8 mouse cellular contexts compared by ENCODE assay signal in the genomic region with DNA sequence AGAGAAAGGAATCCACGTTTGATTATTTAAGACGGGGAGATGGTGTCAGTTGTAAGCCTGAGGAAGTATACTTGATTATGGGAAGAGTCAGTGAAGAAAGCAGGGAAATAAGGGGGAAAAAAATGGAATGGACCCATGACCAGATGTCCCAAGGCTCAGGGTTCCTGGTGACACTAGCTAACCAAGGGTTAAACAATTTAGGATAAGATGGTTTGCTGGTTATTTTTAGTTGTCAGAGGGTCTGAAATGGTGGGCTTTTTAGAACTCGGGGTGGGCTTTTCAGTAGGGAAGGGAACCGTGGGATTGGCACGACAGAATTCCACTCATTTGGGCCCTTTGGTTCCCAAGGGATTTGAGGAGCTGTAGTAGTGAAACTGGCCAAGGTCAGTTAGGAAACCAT. TPM values are rescaled to one million over a fixed set of nuclear protein-coding genes. Genes with fewer than 3 reads are reported as not detected.
DNase-seq lines count a peak whose midpoint lies in the region; ATAC-seq lines count a peak whose summit lies in the region.

No protein-coding gene starts in this region.

- no peaks in the 10 kb centered on the region for H3K27me3 ChIP-seq in lung, embryonic 15.5 days
- no peaks in the 10 kb centered on the region for H3K27me3 ChIP-seq in embryonic facial prominence, embryonic 14.5 days (replicated peaks; ENCODE audit: control insufficient read depth, insufficient read depth, low read length)
- H3K27me3 ChIP-seq in intestine, embryonic 15.5 days (replicated peaks), result no peaks in the 10 kb centered on the region
- no peaks in the 10 kb centered on the region for H3K27me3 ChIP-seq in neural tube, embryonic 15.5 days (replicated peaks)

- H3K9ac ChIP-seq in lung, embryonic 15.5 days, result peak overlapping the region; percentile 95
- peak overlapping the region; percentile 98 for H3K9ac ChIP-seq in embryonic facial prominence, embryonic 14.5 days (ENCODE audit: low read depth, low read length)
- peak overlapping the region; percentile 98 for H3K9ac ChIP-seq in intestine, embryonic 15.5 days
- H3K9ac ChIP-seq in neural tube, embryonic 15.5 days (replicated peaks), result peak overlapping the region; percentile 98

- no peaks in the 10 kb centered on the region for H3K9me3 ChIP-seq in lung, embryonic 15.5 days
- H3K9me3 ChIP-seq in embryonic facial prominence, embryonic 14.5 days (ENCODE audit: control insufficient read depth, low read length), result no peaks in the 10 kb centered on the region
- H3K9me3 ChIP-seq in intestine, embryonic 15.5 days, result no peaks in the 10 kb centered on the region
- H3K9me3 ChIP-seq in neural tube, embryonic 15.5 days (replicated peaks), result no peaks in the 10 kb centered on the region

- H3K4me1 ChIP-seq in lung, embryonic 15.5 days, result peaks cover 65% of the 10 kb centered on the region
- H3K4me1 ChIP-seq in embryonic facial prominence, embryonic 14.5 days (ENCODE audit: control insufficient read depth, insufficient read depth, low read length), result peaks cover 30% of the 10 kb centered on the region
- peaks cover 36% of the 10 kb centered on the region for H3K4me1 ChIP-seq in intestine, embryonic 15.5 days (replicated peaks)
- peaks cover 53% of the 10 kb centered on the region for H3K4me1 ChIP-seq in neural tube, embryonic 15.5 days

- DNase-seq in lung, postnatal 36 days, result no peak
- no peak for DNase-seq in embryonic facial prominence, embryonic 14.5 days (ENCODE audit: low spot score)
- DNase-seq in adrenal gland, adult 2 months, result no peak
- DNase-seq in right cerebral cortex, adult 2 months (ENCODE audit: low spot score in 2 of 2), result no peak

- no peak for ATAC-seq in lung, embryonic 15.5 days (ENCODE audit: borderline replicate concordance, extremely low read depth, low FRiP score, low TSS enrichment)
- ATAC-seq in embryonic facial prominence, embryonic 14.5 days (ENCODE audit: low read depth), result no peak
- no peak for ATAC-seq in intestine, embryonic 15.5 days
- no peak for ATAC-seq in neural tube, embryonic 15.5 days (ENCODE audit: low FRiP score)
- ATAC-seq in CD4-positive, CD25-positive, alpha-beta regulatory T cell, adult 4 months, result no peak

- peak overlapping the region; percentile 71 for H3K4me2 ChIP-seq in lung, embryonic 15.5 days
- H3K4me2 ChIP-seq in embryonic facial prominence, embryonic 14.5 days (ENCODE audit: low read depth, low read length), result peak overlapping the region; percentile 70
- H3K4me2 ChIP-seq in intestine, embryonic 15.5 days (replicated peaks), result peak overlapping the region; percentile 70
- peak overlapping the region; percentile 77 for H3K4me2 ChIP-seq in neural tube, embryonic 15.5 days

- under 1% methylated on average over 5 of the region's 5 CpGs for WGBS in lung, embryonic 15.5 days
- WGBS in embryonic facial prominence, embryonic 14.5 days, result 2% methylated on average over 5 of the region's 5 CpGs
- WGBS in intestine, embryonic 15.5 days, result 1% methylated on average over 5 of the region's 5 CpGs
- WGBS in neural tube, embryonic 15.5 days, result 2% methylated on average over 5 of the region's 5 CpGs

- peak overlapping the region; percentile 95 for H3K27ac ChIP-seq in lung, embryonic 15.5 days
- peak overlapping the region; percentile 89 for H3K27ac ChIP-seq in embryonic facial prominence, embryonic 14.5 days (replicated peaks; ENCODE audit: low read depth, low read length)
- H3K27ac ChIP-seq in intestine, embryonic 15.5 days, result peak overlapping the region; percentile 94
- H3K27ac ChIP-seq in neural tube, embryonic 15.5 days (replicated peaks), result peak overlapping the region; percentile 91

- H3K36me3 ChIP-seq in lung, embryonic 15.5 days, result no peaks in the 10 kb centered on the region; the same call in 1 of the 2 replicates
- no peaks in the 10 kb centered on the region; the same call in 1 of the 2 replicates for H3K36me3 ChIP-seq in embryonic facial prominence, embryonic 14.5 days (ENCODE audit: control insufficient read depth, insufficient read depth, low read length)
- H3K36me3 ChIP-seq in intestine, embryonic 15.5 days, result no peaks in the 10 kb centered on the region
- H3K36me3 ChIP-seq in neural tube, embryonic 15.5 days, result no peaks in the 10 kb centered on the region

- H3K4me3 ChIP-seq in lung, embryonic 15.5 days, result peak overlapping the region; percentile 99
- H3K4me3 ChIP-seq in embryonic facial prominence, embryonic 14.5 days (ENCODE audit: low read depth, low read length), result peak overlapping the region; percentile 97
- peak overlapping the region; percentile 95 for H3K4me3 ChIP-seq in intestine, embryonic 15.5 days (replicated peaks)
- peak overlapping the region; percentile 97 for H3K4me3 ChIP-seq in neural tube, embryonic 15.5 days (replicated peaks)

RNA-seq across cellular contexts. Expression of a gene that starts 1.0 kb away (rescaled TPM):
- polyA plus RNA-seq in lung, embryonic 15.5 days (2015; fragmentation: Nextera tagmentation; extraction: Ambion mirVana), result 12.8 TPM in 2 replicates
- polyA plus RNA-seq in embryonic facial prominence, embryonic 14.5 days (2014; fragmentation: Nextera tagmentation; extraction: Ambion mirVana), result 11.5 and 13.4 TPM in 2 replicates
- polyA plus RNA-seq in intestine, embryonic 15.5 days (2015; fragmentation: Nextera tagmentation; extraction: Ambion mirVana), result 12.4 and 13.2 TPM in 2 replicates
- 9.5 and 9.9 TPM in 2 replicates for polyA plus RNA-seq in neural tube, embryonic 15.5 days (2015; fragmentation: Nextera tagmentation; extraction: Ambion mirVana)
- 10 to 100 TPM; 49.2 to 87.3 TPM for total RNA-seq in adrenal gland, adult 2 months (2021)
- 17.2 and 30.2 TPM in 2 replicates for polyA plus RNA-seq in adrenal gland, adult 2 months (2012; rRNA removed)
- 10 to 100 TPM; 12.8 to 16.0 TPM for polyA plus RNA-seq in CD4-positive, CD25-positive, alpha-beta regulatory T cell, adult 4 months (2017; shearing (Covaris generic))

RNA-seq across cellular contexts. Expression of a gene that starts 1.1 kb away (rescaled TPM):
- 174 and 175 TPM in 2 replicates for polyA plus RNA-seq in lung, embryonic 15.5 days (2015; fragmentation: Nextera tagmentation; extraction: Ambion mirVana)
- 167 and 188 TPM in 2 replicates for polyA plus RNA-seq in embryonic facial prominence, embryonic 14.5 days (2014; fragmentation: Nextera tagmentation; extraction: Ambion mirVana)
- 137 and 141 TPM in 2 replicates for polyA plus RNA-seq in intestine, embryonic 15.5 days (2015; fragmentation: Nextera tagmentation; extraction: Ambion mirVana)
- 250 and 251 TPM in 2 replicates for polyA plus RNA-seq in neural tube, embryonic 15.5 days (2015; fragmentation: Nextera tagmentation; extraction: Ambion mirVana)
- total RNA-seq in adrenal gland, adult 2 months (2021), result 100 to 1,000 TPM; 154 to 167 TPM
- polyA plus RNA-seq in adrenal gland, adult 2 months (2012; rRNA removed), result 57.5 and 96.7 TPM in 2 replicates
- polyA plus RNA-seq in CD4-positive, CD25-positive, alpha-beta regulatory T cell, adult 4 months (2017; shearing (Covaris generic)), result 10 to 100 TPM; 64.2 to 72.1 TPM

RNA-seq across cellular contexts. Expression of a gene that starts 58.6 kb away (rescaled TPM):
- 31.6 and 36.9 TPM in 2 replicates for polyA plus RNA-seq in lung, embryonic 15.5 days (2015; fragmentation: Nextera tagmentation; extraction: Ambion mirVana)
- 47.9 and 50.4 TPM in 2 replicates for polyA plus RNA-seq in embryonic facial prominence, embryonic 14.5 days (2014; fragmentation: Nextera tagmentation; extraction: Ambion mirVana)
- 36.3 and 39.6 TPM in 2 replicates for polyA plus RNA-seq in intestine, embryonic 15.5 days (2015; fragmentation: Nextera tagmentation; extraction: Ambion mirVana)
- polyA plus RNA-seq in neural tube, embryonic 15.5 days (2015; fragmentation: Nextera tagmentation; extraction: Ambion mirVana), result 49.2 and 55.1 TPM in 2 replicates
- 100 to 1,000 TPM; 138 to 351 TPM for total RNA-seq in adrenal gland, adult 2 months (2021)
- 942 and 1,575 TPM in 2 replicates for polyA plus RNA-seq in adrenal gland, adult 2 months (2012; rRNA removed)
- 10 to 100 TPM; 40.5 to 47.2 TPM for polyA plus RNA-seq in CD4-positive, CD25-positive, alpha-beta regulatory T cell, adult 4 months (2017; shearing (Covaris generic))

Comparison
In these comparisons a context has a peak if more than half of its experiments do, and no peak if none do; other contexts are left out.
1. RNA of a gene that starts 58.6 kb away (polyA plus RNA-seq): 942 to 1,575 TPM in adrenal gland, adult 2 months; 49.2 to 55.1 TPM in neural tube, embryonic 15.5 days, 47.9 to 50.4 TPM in embryonic facial prominence, embryonic 14.5 days, 40.5 to 47.2 TPM in CD4-positive, CD25-positive, alpha-beta regulatory T cell, adult 4 months, 31.6 to 36.9 TPM in lung, embryonic 15.5 days and 36.3 to 39.6 TPM in intestine, embryonic 15.5 days; every median in the first group is over 10 times any median in the second.
2. Peak in every context shown above with its lines, with median percentiles within 50 percentile points of each other: H3K27ac ChIP-seq, H3K4me2 ChIP-seq, H3K4me3 ChIP-seq and H3K9ac ChIP-seq.